Mouse (Mus musculus): Measurements from ENCODE around the gene Samd4. TPM values are rescaled to one million over a fixed set of nuclear protein-coding genes. Genes with fewer than 3 reads are reported as not detected.

Gene Samd4
- polyA plus RNA-seq, 1 experiment: 10.6 TPM

- no peak for DNase-seq (ENCODE audit: low read depth)
These were observed 73.0 kb downstream of the Samd4 start for GRCm38 (mm10) chr14:46955574-46956043.

DNA sequence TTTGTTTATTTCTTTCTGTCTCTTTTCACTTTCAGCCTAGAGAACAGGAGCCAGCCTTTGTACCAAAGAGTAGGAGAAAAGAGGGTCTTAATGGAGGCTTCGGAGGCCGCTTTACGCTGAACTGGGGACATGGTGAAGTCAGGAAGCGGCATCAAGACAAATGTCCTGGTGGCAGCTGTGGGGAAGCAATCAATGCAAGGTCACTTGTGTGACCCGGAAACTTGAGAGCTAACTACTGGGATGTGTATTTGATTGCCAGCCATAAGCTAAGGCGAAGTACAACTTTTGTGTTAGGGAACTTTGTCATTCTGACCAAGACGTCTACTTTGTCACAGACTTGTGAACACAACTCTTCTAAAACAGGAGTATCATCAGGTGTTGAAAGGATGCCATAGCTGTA is 73.5 kb downstream of the Samd4 start:
- DNase-seq (ENCODE audit: low read depth): no peak

DNA sequence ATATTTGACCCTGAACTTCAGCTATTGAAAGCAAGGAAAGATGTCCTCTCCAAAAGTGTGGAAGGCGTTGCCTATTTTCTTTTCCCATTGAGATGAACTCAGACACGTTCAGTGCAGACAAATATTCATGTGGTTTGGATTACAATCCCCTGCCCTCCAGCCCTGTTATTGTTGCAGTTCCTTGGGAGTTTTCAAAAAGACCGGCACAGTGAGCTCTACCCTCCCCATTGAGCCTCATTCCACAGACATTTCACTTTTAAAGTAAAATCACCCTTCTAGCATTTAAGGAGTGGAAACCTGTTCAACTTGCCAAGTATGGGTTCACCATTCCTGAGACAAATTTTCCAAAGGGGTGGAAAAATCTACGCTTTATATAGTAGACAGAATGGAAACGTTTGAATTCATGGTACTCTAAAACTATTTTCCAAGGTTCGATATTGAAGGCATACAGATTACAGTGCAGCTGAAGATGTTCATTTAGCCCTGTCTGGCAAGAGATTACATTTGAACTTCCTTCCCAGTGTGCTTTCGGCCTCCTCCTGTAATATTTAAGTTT is 76.6 kb downstream of the Samd4 start:
- no peak for DNase-seq (ENCODE audit: low read depth)

DNA sequence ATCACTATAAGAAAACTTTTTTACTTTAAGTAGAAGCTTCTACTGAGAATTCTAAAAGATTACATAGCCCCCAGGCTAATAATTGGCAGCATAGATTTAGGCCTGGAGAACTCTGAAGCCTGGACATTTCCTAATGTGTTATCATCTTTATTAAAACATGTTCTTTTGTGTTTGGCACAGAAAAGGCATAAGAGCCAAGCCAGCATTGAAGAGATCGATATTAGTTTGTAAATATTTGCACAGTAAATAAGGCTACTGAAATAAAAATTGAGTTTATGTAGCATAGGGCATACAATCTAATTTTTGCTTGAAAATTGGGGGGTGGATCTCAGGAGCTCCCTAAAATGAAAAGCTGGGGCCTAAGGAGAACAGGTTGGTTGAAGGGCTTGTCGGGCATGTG is 77.2 kb downstream of the Samd4 start:
- no peak for DNase-seq (ENCODE audit: low read depth)

DNA sequence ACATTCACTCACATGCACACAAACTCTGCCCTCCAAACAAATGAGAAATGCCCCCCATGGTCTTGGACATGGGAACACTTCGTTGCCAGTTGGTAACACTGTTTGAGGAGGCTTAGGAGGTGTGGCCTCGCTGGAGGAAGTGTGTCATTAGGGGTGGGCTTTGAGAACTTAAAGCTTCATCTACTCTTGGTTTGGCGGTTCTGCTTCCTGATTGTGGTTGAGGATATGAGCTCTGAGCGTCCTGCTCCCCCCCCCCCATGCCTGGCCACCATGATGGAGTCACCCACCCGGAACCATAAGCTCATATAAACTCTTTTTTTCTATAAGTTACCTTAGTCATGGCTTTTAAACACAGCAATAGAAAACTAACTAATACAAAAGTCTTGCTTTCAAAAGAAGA is 80.2 kb downstream of the Samd4 start:
- no peak for DNase-seq (ENCODE audit: low read depth)

GRCm38 (mm10) chr14:46964074-46964872 is 81.6 kb downstream of the Samd4 start:
- DNase-seq (ENCODE audit: low read depth): no peak

- DNase-seq (ENCODE audit: low read depth): no peak
These were observed 83.6 kb downstream of the Samd4 start for GRCm38 (mm10) chr14:46966206-46966605.

DNA sequence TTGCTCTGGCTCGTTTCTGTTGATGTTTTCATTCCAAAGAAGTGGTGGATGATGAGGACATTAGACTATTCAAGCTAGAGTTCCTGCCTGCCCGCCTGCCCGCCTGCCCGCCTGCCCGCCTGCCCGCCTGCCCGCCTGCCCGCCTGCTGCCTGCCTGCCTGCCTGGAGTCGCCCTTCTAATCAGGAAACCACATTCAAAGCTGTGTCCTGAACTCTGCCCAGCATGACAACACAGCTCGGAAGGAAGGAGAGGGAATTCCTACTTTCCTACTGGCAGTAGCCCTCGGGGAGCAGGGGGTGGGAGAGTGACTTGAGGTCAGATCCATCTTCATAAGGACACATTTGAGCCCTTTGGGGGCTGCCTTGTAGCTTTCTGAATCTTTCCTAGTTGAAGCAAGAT is 85.4 kb downstream of the Samd4 start:
- no peak for DNase-seq (ENCODE audit: low read depth)

DNA sequence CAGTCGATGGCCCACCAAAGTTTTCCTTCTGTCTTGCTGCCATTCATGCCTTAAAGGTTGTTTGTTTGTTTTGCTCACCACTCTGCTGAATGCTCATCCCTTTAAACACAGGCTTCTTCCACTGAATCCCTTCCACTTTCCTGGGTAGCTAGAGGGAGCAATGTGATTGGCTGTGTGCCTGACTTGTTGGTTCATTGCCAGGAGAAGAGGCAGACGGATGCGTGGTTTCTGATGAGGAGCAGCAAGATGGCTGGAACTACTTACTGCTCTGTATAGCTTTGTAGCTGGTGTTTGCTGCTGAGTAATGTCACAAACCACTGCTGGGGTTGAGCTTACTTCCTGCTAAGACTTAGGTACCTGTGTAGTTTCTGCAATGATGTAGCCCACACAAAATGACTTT is 88.0 kb downstream of the Samd4 start:
- no peak for DNase-seq (ENCODE audit: low read depth)

DNA sequence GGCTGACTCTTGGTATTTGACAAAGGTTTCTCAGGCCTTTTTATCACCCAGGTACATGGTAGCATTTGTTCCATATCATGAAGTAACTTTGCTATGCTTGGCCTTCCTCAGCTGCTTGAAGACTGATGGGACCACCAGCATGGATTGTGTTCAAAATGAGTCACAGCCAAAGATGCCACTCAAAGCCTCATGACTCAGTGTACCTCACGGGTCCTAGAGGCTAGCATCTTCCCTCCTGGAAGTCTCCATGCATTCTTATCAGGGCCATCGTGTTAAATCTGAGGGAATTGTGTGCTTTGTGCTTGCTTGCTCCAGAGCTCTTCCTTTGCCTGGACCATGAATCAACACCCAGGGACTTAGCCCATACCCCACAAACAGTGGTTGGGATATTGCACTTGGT is 89.1 kb downstream of the Samd4 start:
- DNase-seq (ENCODE audit: low read depth): no peak

GRCm38 (mm10) chr14:46974874-46975273 is 92.2 kb downstream of the Samd4 start:
- DNase-seq (ENCODE audit: low read depth): no peak

DNA sequence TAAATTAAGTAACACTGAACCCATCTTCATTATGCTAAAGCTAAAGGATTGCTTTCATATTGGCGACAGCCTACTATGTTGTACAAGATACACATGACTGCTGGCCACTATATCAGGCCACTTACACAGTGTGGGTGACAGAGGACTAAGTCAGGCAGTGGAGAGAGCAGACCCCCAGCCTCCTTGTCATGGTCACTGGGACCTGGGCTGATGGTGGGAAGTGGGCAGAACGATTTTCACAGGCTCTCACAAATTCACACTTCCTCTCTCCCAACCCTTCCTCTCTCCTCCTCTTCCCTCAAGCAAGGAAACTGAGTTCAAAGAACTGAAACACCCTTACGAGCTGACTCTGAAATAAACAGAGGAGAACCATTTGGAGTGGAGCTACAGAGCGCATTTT is 93.3 kb downstream of the Samd4 start:
- no peak for DNase-seq (ENCODE audit: low read depth)

DNA sequence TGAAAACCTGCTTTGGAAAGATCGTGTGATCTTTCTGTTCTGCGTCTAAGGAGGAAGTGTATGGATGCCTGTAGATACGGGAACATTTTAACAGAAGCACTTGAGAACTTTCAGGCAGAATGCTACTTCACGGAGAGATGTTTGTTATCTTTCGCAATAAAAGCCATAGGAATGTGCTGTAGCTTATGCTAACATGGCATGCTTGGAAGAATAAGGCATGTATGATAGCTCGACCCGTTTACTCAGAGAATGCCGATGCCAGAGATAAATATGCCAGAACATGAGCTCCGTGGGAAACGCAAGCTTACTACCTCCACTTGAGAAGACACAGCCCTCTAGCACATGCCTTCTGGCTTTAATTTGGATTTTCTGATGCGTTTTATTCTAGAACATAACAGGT is 94.1 kb downstream of the Samd4 start:
- DNase-seq (ENCODE audit: low read depth): no peak

DNA sequence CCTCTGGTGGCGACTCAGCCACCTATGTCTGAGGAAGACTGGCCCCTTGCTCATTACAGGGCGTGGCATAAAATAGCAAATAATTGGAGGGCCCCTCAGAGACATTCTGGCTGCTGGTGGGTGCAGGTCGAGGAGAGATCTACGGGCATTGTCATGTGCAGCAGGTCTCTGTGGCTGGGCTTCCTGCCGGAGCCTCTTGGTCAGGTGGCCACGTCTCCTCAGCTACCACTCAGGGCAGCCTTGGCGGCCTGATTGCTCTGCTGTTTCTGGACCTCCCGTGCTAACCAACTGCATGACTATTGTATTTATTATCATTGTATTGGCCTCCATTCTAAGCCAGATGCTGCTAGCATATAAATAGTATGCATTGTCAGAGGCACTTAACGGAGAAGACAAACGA is 95.0 kb downstream of the Samd4 start:
- no peak for DNase-seq (ENCODE audit: low read depth)

DNA sequence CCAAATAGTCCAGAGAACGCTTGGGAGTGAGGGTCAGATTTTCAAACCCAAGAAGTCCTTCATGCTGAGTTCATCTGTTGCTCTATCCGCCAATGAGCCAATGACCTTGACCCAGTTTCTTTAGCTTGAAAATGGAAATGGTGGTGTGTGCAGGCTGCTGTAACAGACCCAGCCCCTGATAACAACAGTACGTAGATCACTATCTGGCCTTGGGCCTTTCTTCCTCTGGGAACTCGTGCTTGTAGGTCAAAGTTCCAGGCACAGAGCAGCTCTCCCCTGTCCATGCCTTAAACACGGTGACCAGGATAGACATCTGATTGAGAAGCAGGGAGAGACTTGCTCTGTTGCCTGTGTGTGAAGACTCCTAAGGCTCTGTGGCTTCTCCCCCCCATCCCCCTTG is 96.5 kb downstream of the Samd4 start:
- DNase-seq (ENCODE audit: low read depth): no peak

GRCm38 (mm10) chr14:46980736-46981438 is 98.2 kb downstream of the Samd4 start:
- no peak for DNase-seq (ENCODE audit: low read depth)

DNA sequence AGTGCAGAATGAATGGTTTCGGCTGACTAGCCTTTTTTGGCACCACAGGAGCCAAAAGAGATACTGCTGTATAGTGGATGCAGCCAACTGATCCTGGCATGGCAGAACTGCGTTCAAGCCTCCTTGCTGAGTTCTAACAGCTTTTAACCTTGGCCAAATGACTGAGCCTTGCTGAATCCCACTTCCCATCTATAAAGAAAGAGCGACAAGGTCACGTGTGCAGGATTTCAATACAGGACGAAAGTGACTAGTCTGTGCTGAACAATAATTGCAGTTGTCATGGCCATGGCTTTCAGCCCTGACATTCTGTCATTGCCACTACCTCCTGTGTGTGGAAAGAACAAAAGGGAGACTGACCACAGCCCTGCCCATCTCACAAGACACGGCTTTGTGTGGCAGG is 99.5 kb downstream of the Samd4 start:
- no peak for DNase-seq (ENCODE audit: low read depth)

- no peak for DNase-seq (ENCODE audit: low read depth)
These were observed 102.0 kb downstream of the Samd4 start for GRCm38 (mm10) chr14:46984542-46985125.

GRCm38 (mm10) chr14:46989694-46990093 is 107.0 kb downstream of the Samd4 start:
- no peak for DNase-seq (ENCODE audit: low read depth)

- no peak for DNase-seq (ENCODE audit: low read depth)
These were observed 107.8 kb downstream of the Samd4 start for GRCm38 (mm10) chr14:46990450-46990849.

GRCm38 (mm10) chr14:46994704-46995103 is 112.0 kb downstream of the Samd4 start:
- no peak for DNase-seq (ENCODE audit: low read depth)

- DNase-seq (ENCODE audit: low read depth): no peak
These were observed 116.8 kb downstream of the Samd4 start for GRCm38 (mm10) chr14:46999321-47000025.
